Mouse (Mus musculus): ENCODE results near the gene Lnx2.

Lnx2 gene

DNA sequence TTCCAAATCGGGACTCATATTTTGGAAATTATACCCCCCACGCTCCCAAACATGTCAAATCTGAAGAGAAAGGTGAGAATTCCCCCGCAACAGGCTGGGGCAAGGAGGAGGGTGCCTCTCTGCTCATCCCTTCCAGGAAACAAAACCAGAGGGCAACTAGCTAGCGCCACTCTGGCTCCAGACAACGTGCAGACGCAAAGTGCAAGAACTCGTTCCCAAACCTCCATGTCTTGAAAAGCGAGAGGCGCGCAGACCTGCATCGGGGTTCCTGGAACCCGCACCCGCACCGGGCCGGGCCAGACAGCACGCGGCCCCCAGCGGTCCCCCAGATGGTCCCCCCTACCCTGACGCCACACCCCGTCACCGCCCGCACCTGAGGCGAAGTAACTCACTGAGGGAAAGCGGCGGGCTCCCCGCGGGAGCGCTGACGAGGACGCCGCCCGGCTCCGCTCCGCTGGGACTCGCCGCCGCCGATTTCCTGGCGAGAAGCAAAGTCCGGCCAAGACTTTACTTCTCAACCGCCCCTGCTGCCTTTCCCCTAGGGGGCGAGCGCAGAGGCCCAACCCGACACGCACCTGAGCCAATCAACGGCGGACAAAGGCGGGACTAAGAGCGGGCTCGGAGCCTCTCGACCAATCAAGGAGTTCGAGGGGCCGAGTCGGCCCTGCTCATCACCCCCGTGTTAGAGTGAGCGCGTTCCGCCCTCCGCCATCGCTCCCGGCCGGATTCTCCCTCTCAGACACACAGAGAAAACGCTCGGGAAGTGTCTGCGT, at the start of gene Lnx2:
Lnx2 (minus strand) TSS at position 561 of the 773 bp plus-strand sequence.
- DNase-seq = peak; percentile 99

GRCm38 (mm10) chr5:147125542-147126185, 49.3 kb upstream of the Lnx2 start:
- no peak for DNase-seq

DNA sequence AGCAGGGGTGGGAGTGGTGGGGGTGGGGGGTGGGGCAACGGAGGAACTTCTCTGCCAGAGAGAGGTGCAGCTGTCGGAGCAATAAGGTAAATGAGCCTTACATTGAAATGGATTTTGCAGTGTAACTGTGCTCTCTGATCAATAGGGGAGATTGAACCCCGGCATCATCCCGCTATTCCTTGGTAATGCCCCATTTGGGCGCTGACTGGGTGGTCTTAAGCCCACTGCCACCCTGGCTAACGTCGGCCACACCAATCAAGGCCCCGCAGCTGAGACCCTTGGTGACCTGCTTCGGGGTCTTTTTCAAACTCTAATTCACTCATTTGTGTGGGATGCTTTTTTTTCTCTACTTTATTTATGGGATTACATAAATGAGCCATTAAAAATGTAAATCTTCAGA, 48.4 kb upstream of the Lnx2 start:
- no peak for DNase-seq

DNA sequence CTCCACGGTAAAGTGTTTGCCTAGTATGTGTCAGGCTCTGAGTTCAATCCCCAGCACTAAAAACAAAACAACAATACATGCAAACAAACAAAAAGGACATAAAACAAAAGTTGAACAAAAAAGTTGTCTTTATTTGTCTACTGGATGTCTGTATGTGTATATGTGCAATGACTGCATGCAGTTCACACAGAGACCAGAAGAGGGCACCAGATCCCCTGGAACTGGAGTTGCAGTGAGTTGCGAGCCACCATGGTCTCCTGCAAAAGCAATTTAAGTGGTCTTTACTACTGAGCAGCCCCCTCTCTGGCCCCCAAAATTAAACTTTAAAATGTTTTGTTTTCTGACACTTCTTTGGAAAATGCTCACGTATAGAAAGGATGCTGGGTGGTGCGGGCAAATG, 44.8 kb upstream of the Lnx2 start:
- no peak for DNase-seq

DNA sequence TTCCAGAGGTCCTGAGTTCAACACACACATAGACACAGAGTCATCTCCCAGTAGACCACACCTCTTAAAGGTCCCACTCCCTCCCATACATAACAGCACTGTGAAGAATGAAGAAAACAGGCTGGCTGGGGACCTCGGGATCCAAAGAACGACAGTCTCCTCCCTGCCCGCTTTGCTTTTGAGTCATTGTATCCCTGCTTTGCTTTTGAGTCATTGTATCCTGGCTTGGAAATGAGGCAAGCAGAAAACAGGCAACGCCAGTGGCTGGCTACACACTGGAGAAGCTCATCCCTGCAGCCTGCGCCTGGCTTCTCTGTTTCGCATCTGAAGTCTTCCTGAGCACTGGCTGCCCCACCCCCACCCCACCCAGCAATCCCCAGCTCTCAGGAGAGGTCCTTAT, 40.6 kb upstream of the Lnx2 start:
- DNase-seq = no peak

DNA sequence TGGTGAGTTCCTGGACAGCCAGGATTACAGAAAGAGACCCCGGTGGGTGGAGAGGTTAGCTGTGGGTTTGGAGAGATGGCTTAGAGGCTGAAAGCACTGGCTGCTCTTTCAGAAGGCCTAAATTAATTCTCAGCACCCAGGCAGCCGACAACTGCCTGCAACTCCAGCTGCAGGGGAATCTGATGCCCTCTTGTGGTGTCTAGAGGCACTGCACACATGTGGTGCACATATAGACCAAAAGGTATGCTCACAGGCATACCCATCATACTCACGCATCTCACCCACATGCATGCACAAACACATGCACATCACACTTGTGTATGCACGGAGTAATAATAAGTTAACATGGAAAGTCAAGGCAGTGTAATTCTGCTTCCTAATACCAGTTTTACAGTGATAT, 39.2 kb upstream of the Lnx2 start:
- DNase-seq = no peak

DNA sequence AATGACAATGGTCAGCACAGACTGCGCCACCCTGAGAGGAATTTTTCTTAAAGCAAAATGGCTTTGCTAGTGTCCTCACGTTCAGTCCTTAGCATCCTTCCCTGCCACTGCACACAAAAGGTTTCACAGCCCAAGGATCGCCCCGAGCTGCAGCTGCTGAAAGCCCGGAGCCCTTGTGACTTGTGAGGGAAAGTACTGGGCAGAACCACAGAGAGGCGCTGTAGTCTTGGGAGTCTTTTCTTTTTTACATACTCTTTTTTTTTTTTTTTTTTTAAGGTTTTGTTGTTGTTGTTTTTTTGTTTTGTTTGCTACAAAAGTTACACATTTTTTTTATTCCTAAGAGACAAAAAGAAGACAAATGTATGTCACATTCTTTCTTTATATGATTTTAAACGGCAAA, 38.4 kb upstream of the Lnx2 start:
- DNase-seq = no peak

DNA sequence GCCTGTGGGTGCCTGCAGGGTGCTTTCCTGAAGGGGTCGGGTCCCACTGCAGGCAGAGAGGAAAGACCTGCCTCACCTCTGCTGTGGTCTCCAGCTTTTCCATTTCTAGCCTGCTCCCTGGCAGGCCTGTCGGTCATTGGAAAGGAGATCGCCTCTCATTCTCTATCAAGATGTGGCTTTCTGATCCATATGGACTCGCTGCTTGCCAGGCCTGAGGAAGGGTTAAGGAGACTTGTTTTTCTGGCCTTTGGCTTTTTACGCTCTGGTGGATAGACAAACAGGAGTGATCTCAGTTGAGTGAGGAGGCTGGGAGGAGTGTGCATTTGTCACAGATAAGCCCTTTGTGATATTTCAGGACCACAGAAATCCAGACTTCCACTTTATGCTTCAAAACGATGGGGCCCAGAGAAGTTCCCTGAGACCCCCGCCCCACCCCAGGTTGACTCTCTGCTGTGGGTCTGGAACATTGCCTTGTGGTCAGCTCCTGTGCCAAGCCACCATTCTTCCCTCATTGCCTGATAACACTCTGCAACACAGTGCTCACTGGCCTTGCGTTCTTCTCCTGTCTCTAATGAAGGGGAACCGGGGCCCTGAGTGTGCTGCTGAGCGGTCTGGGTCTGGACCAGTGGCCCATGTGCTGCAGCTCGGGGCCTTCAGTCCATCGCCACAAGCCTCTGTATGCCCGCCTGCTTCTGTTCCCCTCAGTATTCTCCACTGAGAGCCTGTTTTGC, 32.6 kb upstream of the Lnx2 start:
- DNase-seq = no peak

- DNase-seq = no peak
Measured at GRCm38 (mm10) chr5:147107276-147107675, 30.9 kb upstream of the Lnx2 start.

- no peak for DNase-seq
Measured at GRCm38 (mm10) chr5:147102295-147102694, 25.9 kb upstream of the Lnx2 start.

DNA sequence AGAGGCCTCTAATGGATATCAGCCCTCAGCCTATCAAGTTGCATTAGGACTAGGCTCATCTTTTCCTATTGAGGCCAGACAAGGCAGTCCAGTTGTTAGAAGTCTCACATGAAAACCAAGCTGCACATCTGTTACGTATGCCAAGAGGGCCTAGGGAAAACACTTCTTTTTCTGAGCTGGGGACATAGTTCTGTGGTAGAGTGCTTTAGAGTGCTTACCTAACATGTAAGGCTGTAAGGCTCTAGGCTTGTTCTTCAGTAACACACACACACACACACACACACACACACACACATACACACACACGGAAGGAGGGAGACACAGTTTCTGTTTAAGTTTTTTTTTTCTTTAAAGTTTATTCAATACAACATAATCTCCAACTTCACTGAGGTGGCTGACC, 23.8 kb upstream of the Lnx2 start:
- no peak for DNase-seq

- no peak for DNase-seq
Measured at GRCm38 (mm10) chr5:147098667-147099066, 22.3 kb upstream of the Lnx2 start.

- no peak for DNase-seq
Measured at GRCm38 (mm10) chr5:147096586-147096985, 20.2 kb upstream of the Lnx2 start.

DNA sequence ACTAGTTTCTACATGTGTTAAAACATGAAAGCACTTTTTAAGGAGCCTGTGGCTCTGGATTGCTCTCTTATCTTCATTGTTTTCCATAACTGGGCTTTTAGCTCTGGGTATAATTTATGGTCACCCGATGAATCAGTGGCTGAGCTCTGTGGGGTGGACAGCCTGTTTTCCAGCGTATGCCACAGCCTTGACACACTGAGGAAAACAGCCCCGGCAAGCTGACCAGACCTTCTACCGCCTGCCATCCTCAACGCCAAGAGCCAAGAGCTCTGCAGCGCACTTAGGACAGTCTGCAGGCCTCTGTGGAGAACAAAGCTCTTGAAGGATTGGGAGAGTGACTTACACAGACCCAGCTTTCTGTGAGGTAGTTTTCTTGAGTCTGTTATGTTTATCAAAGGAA, 17.9 kb upstream of the Lnx2 start:
- no peak for DNase-seq

GRCm38 (mm10) chr5:147092448-147092847, 16.1 kb upstream of the Lnx2 start:
- DNase-seq = no peak

- no peak for DNase-seq
Measured at GRCm38 (mm10) chr5:147090256-147090963, 14.0 kb upstream of the Lnx2 start.

- no peak for DNase-seq
Measured at GRCm38 (mm10) chr5:147089836-147090235, 13.4 kb upstream of the Lnx2 start.

DNA sequence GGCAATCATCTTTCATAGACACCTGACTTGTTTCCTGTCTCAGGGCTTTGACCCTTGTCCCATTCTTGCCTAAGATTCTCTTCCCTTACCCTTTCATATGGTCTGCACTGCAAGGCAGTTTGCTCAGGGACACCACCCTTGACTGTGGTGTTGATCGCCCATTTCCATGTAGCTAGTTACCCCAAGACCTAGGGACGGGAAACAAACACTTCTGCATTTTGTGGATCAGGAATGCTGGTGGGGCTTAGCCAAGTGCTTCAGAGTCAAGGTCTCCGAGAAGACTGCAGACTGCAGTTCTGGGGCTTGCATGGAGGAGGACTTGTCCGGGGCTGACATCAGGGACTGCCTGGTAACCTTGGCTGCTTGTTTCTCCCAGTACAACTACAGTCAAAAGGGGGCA, 10.4 kb upstream of the Lnx2 start:
- no peak for DNase-seq

DNA sequence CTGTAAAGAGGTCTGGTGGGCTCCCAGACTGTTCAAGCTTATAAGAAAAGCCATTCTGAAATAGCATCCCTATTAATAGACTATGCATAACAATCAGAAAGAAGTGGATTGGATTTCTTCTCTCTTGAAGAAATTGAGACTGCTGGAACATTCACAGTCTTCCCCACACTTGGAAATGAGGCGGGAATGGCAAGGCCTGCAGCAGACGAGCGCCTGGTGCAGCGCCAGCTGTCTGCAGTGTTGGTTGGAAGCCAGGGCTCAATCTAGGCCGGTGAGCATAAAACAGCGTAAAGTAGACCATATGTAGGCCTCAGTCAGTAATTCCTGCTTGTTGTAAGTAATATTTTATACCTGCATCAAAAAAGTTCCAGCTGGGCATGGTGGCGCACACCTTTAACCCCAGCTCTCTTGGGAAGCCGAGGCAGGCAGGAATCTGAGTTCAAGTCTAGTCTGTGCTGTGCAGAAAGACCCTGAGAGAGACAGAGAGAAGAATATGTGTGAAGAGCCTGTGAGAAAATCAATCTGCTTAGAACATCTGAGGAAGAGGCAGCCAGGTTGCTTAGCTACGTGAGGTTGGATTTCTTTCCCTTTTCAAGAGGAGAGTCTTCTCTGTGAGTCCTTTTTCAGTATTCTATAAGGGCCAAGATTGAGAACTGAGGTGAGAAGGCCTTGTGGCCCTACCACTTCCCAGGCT, 9.0 kb upstream of the Lnx2 start:
- no peak for DNase-seq

DNA sequence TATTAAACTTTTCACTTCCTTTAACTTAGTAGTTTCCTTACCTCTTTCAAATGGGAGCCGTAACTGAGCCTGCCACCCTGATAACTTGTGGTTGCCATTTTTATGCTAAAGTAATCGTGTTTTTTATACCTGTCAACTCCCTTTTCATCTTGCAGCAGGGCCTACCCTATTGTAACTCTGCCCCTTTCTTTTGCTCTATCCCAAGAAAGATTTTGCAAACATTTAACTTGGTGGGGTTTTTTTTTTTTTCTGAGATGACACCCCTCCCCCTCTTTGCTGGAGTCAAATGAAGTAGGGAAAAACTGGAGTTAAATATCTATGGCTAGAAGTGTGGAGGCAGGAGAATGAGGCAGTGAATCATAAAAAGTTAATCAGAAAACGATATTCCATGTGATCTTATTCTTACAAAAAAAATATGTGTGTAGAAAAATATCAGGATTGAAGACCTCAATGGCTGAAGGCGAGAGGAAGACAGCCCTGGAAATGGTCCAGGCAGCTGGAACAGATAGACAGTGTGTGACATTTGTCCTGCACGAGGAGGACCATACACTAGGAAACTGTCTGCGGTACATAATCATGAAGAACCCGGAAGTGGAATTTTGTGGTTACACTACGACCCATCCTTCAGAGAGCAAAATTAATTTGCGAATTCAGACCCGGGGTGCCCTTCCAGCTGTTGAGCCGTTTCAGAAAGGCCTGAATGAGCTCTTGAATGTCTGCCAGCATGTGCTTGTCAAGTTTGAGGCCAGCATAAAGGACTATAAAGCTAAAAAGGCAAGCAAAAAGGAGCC, 1.9 kb upstream of the Lnx2 start:
- no peak for DNase-seq

DNA sequence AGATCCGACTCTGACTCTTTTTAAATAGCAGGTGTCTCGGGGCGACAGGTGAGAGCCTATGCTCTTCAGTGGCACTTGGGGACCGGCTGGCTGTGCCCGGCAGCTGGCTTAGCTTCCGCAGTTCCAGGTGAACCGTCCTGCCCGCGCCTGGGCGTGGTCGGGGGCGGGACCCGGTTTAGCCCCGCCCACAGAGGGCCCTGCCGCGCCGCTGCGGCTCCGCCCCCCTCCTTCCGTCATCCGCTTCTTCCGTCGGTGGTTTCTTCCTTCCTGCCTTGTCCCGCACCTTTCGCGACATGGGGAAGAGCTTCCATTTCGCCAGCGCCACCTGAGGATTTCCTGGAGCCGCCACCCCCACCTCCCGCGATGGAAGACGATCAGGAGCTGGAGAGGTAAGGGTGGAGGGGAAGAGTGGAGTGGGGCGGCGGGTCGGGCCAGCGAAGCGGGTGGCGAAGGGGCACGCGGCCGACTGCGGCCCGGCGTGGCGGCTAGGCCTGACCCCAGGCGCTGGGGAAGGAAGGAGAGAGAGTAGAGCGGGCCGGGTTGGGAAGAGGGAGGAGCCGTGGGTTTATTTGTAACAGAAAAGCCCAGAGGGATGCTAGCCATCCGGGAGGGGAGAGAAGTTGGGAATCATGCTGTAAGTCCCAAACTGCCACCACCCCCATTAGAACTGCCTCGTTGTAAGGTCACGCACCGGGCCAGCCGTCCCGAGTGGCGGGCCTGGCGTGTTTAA, 1.1 kb upstream of the Lnx2 start:
- DNase-seq = peak; percentile 90

All from embryo, embryonic 11 days (tissue).